Mouse (Mus musculus) ES-E14 (cell line): ENCODE measurements around the gene Gm47283.
"Not testable (repeated sequence)": the region's sequence is repeated elsewhere in the genome, so short reads cannot be mapped to it uniquely, and the experiment has no call there.

ENCODE experiments used
- CHD2 ChIP-seq: IDR thresholded peaks from 2 replicates; pipeline ENCODE4 v1.6.1; 2014; ENCODE audit warnings: mild to moderate bottlenecking, low read depth, low read length, inconsistent platforms
- HCFC1 ChIP-seq: IDR thresholded peaks from 2 replicates; pipeline ENCODE4 v1.6.1; 2012; ENCODE audit warnings: low read length, inconsistent platforms, borderline replicate concordance; ENCODE audit not compliant: insufficient read depth
- ZC3H11A ChIP-seq: IDR thresholded peaks from 2 replicates; pipeline ENCODE4 v1.6.1; 2012; ENCODE audit warnings: low read depth, mild to moderate bottlenecking, inconsistent platforms, low read length, borderline replicate concordance

DNA sequence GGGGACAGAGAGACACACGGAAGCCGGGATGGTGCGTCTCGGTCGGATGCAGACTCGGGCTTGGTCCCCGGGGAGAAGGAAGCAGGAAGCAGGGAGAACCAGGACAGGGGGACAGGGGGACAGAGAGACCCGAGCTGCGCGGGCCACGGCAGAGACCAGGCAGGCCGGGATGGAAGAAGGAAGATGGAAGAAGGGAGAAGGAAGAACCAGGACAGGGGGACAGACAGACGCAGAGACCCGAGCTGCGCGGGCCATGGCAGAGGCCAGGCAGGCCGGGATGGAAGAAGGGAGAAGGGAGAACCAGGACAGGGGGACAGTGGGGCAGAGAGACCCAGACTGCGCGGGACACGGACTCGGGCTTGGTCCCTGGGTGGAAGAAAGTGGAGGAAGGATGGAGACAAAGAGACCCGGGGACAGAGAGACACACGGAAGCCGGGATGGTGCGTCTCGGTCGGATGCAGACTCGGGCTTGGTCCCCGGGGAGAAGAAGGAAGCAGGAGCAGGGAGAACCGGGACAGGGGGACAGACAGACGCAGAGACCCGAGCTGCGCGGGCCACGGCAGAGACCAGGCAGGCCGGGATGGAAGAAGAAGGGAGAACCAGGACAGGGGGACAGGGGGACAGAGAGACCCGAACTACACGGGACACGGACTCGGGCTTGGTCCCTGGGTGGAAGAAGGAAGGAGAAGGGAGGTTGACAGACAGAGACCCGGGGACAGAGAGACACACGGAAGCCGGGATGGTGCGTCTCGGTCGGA lies 41.3 kb upstream of the Gm47283 start:
- not testable (repeated sequence) for TF ChIP-seq CHD2, HCFC1, ZC3H11A
